Mouse (Mus musculus): ENCODE measurements at regions not wholly inside any gene's neighbourhood (a gene's known extent, or its start where the extent isn't known, plus 50 kb on each side); places are given as distances from the start of the nearest gene placed in this dataset.

GRCm38 (mm10) chr5:28891988-28892387 lies 303.8 kb upstream of the Rnf32 start:
- no peaks in the 10 kb centered on the region for H3K27me3 ChIP-seq (ENCODE audit: control insufficient read depth, insufficient read depth, low read length)
- no peaks in the 10 kb centered on the region for H3K36me3 ChIP-seq (ENCODE audit: control insufficient read depth, insufficient read depth, low read length)
- 63% methylated on average over 7 of the region's 7 CpGs for WGBS
- no peak overlapping the region for H3K9ac ChIP-seq (ENCODE audit: low read length)
- H3K9me3 ChIP-seq (ENCODE audit: control insufficient read depth, low read length), result no peaks in the 10 kb centered on the region
- DNase-seq (ENCODE audit: low spot score) (no peak), ATAC-seq (ENCODE audit: insufficient read depth, low FRiP score, low TSS enrichment) (no peak)
- no peak overlapping the region for H3K27ac ChIP-seq (ENCODE audit: low read depth, low read length)
- H3K4me1 ChIP-seq (ENCODE audit: control insufficient read depth, insufficient read depth, low read length), result no peaks in the 10 kb centered on the region
- no peak overlapping the region for H3K4me3 ChIP-seq (ENCODE audit: low read depth, low read length)
- no peak overlapping the region for H3K4me2 ChIP-seq (ENCODE audit: low read depth)

GRCm38 (mm10) chr5:28884746-28885365 lies 310.9 kb upstream of the Rnf32 start:
- DNase-seq (ENCODE audit: low spot score) (no peak), ATAC-seq (ENCODE audit: insufficient read depth, low FRiP score, low TSS enrichment) (no peak)
- WGBS, result 89% methylated on average over 5 of the region's 5 CpGs
- H3K9me3 ChIP-seq (ENCODE audit: control insufficient read depth, low read length), result no peaks in the 10 kb centered on the region
- no peaks in the 10 kb centered on the region for H3K36me3 ChIP-seq (ENCODE audit: control insufficient read depth, insufficient read depth, low read length)
- H3K4me3 ChIP-seq (ENCODE audit: low read depth, low read length), result no peak overlapping the region
- H3K27me3 ChIP-seq (ENCODE audit: control insufficient read depth, insufficient read depth, low read length), result no peaks in the 10 kb centered on the region
- no peak overlapping the region for H3K27ac ChIP-seq (ENCODE audit: low read depth, low read length)
- no peak overlapping the region for H3K4me2 ChIP-seq (ENCODE audit: low read depth)
- no peaks in the 10 kb centered on the region for H3K4me1 ChIP-seq (ENCODE audit: control insufficient read depth, insufficient read depth, low read length)
- no peak overlapping the region for H3K9ac ChIP-seq (ENCODE audit: low read length)

- H3K27me3 ChIP-seq (ENCODE audit: control insufficient read depth, insufficient read depth, low read length), result no peaks in the 10 kb centered on the region
- no peaks in the 10 kb centered on the region for H3K36me3 ChIP-seq (ENCODE audit: control insufficient read depth, insufficient read depth, low read length)
- DNase-seq (ENCODE audit: low spot score), result no peak
- H3K4me2 ChIP-seq (ENCODE audit: low read depth), result no peak overlapping the region
- no peak overlapping the region for H3K9ac ChIP-seq (ENCODE audit: low read length)
- no peak for ATAC-seq (ENCODE audit: insufficient read depth, low FRiP score, low TSS enrichment)
- no peaks in the 10 kb centered on the region for H3K9me3 ChIP-seq (ENCODE audit: control insufficient read depth, low read length)
- WGBS, result 84% methylated on average over 8 of the region's 8 CpGs
- no peaks in the 10 kb centered on the region for H3K4me1 ChIP-seq (ENCODE audit: control insufficient read depth, insufficient read depth, low read length)
- no peak overlapping the region for H3K4me3 ChIP-seq (ENCODE audit: low read depth, low read length)
- no peak overlapping the region for H3K27ac ChIP-seq (ENCODE audit: low read depth, low read length)
These were observed 319.6 kb upstream of the Rnf32 start for GRCm38 (mm10) chr5:28876199-28876598.

DNA sequence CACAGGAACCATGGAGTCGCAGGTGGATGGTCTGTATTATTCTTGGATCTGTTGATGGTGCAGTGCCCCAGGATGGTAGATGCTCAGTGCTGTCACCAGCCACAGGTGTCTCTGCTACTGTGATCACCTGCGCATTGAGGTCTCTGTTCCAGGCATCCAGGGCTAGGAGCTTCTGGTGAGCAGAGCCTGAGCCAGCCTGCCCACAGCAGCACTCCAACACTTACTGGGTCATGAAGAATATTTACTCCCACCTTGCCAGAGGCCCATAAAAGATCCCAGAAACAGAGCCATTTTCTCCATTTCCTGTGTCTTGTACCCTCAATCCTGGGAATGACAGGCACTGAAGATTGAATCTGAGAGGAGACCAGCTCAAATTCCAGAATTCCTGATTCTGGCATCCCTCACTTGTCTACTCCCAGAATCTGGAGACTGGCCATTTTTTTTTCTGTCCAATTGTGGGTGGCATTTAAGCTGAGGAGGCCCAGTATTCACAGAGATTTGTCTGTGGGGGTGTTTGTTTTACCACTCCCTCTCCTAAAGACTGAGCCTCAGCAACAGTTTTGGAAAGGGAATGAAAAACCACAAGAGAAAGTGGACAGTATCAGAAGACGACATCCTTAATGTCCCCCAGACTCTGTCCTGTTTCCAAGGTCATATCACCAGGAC lies 322.1 kb upstream of the Rnf32 start:
- ATAC-seq (ENCODE audit: insufficient read depth, low FRiP score, low TSS enrichment), result no peak
- 89% methylated on average over 3 of the region's 3 CpGs for WGBS
- H3K9ac ChIP-seq (ENCODE audit: low read length), result no peak overlapping the region
- H3K4me1 ChIP-seq (ENCODE audit: control insufficient read depth, insufficient read depth, low read length), result no peaks in the 10 kb centered on the region
- no peaks in the 10 kb centered on the region for H3K36me3 ChIP-seq (ENCODE audit: control insufficient read depth, insufficient read depth, low read length)
- no peak overlapping the region for H3K4me2 ChIP-seq (ENCODE audit: low read depth)
- H3K27me3 ChIP-seq (ENCODE audit: control insufficient read depth, insufficient read depth, low read length), result no peaks in the 10 kb centered on the region
- no peak for DNase-seq (ENCODE audit: low spot score)
- H3K27ac ChIP-seq (ENCODE audit: low read depth, low read length), result no peak overlapping the region
- no peaks in the 10 kb centered on the region for H3K9me3 ChIP-seq (ENCODE audit: control insufficient read depth, low read length)
- H3K4me3 ChIP-seq (ENCODE audit: low read depth, low read length), result no peak overlapping the region

DNA sequence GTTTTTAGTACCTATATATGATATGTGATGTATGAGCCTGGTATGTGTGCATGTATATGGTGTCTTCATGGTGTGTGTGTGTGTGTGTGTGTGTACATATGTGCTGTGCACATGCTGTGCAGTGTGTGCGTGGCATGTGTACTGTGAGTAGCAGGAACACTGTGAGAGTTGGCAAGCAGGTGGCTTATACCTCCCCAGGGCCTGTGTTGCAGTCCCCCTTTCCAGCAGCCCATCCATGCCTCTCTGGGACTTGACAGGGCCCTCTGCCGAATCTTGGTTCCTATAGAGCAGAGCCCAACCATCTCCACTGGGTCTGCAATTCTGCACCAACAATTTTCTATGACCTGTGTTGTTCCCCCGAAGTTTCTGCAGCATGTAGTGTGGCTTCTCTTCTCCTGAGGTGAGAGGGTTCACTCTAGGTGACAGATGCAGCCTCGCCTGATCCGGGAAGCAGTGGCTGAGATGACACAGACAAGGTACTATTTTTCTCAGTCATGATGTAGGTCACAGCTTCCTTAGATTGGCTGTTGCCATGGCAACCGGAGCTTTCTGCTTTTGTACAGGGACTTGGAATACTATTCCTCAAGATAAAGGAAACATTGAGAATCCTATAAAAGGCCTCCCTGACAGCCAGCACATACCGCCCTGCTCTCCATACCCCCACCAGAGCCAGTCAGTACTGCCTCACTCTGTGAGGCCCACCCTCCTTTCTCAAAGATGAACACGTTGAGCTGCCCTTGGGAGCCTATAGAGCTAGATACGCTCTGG lies 336.0 kb upstream of the Rnf32 start:
- no peak for ATAC-seq (ENCODE audit: insufficient read depth, low FRiP score, low TSS enrichment)
- no peaks in the 10 kb centered on the region for H3K9me3 ChIP-seq (ENCODE audit: control insufficient read depth, low read length)
- no peaks in the 10 kb centered on the region for H3K36me3 ChIP-seq (ENCODE audit: control insufficient read depth, insufficient read depth, low read length)
- peak; percentile 31 for DNase-seq (ENCODE audit: low spot score)
- no peaks in the 10 kb centered on the region for H3K27me3 ChIP-seq (ENCODE audit: control insufficient read depth, insufficient read depth, low read length)
- 0 out of 2 replicates have a peak, but pooled peaks cover 4% of the 10 kb centered on the region for H3K4me1 ChIP-seq (ENCODE audit: control insufficient read depth, insufficient read depth, low read length)
- WGBS, result 72% methylated on average over 9 of the region's 9 CpGs
- no peak overlapping the region for H3K4me2 ChIP-seq (ENCODE audit: low read depth)
- no peak overlapping the region for H3K9ac ChIP-seq (ENCODE audit: low read length)
- no peak overlapping the region for H3K27ac ChIP-seq (ENCODE audit: low read depth, low read length)
- no peak overlapping the region for H3K4me3 ChIP-seq (ENCODE audit: low read depth, low read length)

GRCm38 (mm10) chr5:28838141-28838925 lies 357.5 kb upstream of the Rnf32 start:
- H3K9ac ChIP-seq (ENCODE audit: low read length), result no peak overlapping the region
- H3K4me1 ChIP-seq (ENCODE audit: control insufficient read depth, insufficient read depth, low read length), result no peaks in the 10 kb centered on the region
- no peaks in the 10 kb centered on the region for H3K27me3 ChIP-seq (ENCODE audit: control insufficient read depth, insufficient read depth, low read length)
- WGBS, result 85% methylated on average over 12 of the region's 12 CpGs
- ATAC-seq (ENCODE audit: insufficient read depth, low FRiP score, low TSS enrichment), result no peak
- no peak overlapping the region for H3K4me2 ChIP-seq (ENCODE audit: low read depth)
- no peak overlapping the region for H3K27ac ChIP-seq (ENCODE audit: low read depth, low read length)
- no peak overlapping the region for H3K4me3 ChIP-seq (ENCODE audit: low read depth, low read length)
- no peak for DNase-seq (ENCODE audit: low spot score)
- no peaks in the 10 kb centered on the region for H3K36me3 ChIP-seq (ENCODE audit: control insufficient read depth, insufficient read depth, low read length)
- no peaks in the 10 kb centered on the region for H3K9me3 ChIP-seq (ENCODE audit: control insufficient read depth, low read length)

- no peak overlapping the region for H3K4me3 ChIP-seq (ENCODE audit: low read depth, low read length)
- no peaks in the 10 kb centered on the region for H3K36me3 ChIP-seq (ENCODE audit: control insufficient read depth, insufficient read depth, low read length)
- no peak overlapping the region for H3K9ac ChIP-seq (ENCODE audit: low read length)
- no peak overlapping the region for H3K27ac ChIP-seq (ENCODE audit: low read depth, low read length)
- no peaks in the 10 kb centered on the region for H3K4me1 ChIP-seq (ENCODE audit: control insufficient read depth, insufficient read depth, low read length)
- no peak for DNase-seq (ENCODE audit: low spot score)
- no peak overlapping the region for H3K4me2 ChIP-seq (ENCODE audit: low read depth)
- ATAC-seq (ENCODE audit: insufficient read depth, low FRiP score, low TSS enrichment), result no peak
- WGBS, result 89% methylated on average over 5 of the region's 5 CpGs
- no peaks in the 10 kb centered on the region for H3K27me3 ChIP-seq (ENCODE audit: control insufficient read depth, insufficient read depth, low read length)
- no peaks in the 10 kb centered on the region for H3K9me3 ChIP-seq (ENCODE audit: control insufficient read depth, low read length)
These were observed 352.0 kb upstream of the Shh start for GRCm38 (mm10) chr5:28819091-28819490.

GRCm38 (mm10) chr5:28807950-28808349 lies 340.9 kb upstream of the Shh start:
- WGBS, result 84% methylated on average over 5 of the region's 5 CpGs
- Histone ChIP-seq H3K4me2 (ENCODE audit: low read depth) (no peak overlapping the region), H3K9ac (ENCODE audit: low read length) (no peak overlapping the region), H3K27ac (ENCODE audit: low read depth, low read length) (no peak overlapping the region), H3K4me1 (ENCODE audit: control insufficient read depth, insufficient read depth, low read length) (no peaks in the 10 kb centered on the region), H3K9me3 (ENCODE audit: control insufficient read depth, low read length) (no peaks in the 10 kb centered on the region), H3K4me3 (ENCODE audit: low read depth, low read length) (no peak overlapping the region), H3K27me3 (ENCODE audit: control insufficient read depth, insufficient read depth, low read length) (no peaks in the 10 kb centered on the region), H3K36me3 (ENCODE audit: control insufficient read depth, insufficient read depth, low read length) (no peaks in the 10 kb centered on the region)
- ATAC-seq (ENCODE audit: insufficient read depth, low FRiP score, low TSS enrichment), result no peak
- no peak for DNase-seq (ENCODE audit: low spot score)

Data from neural tube, embryonic 11.5 days (tissue).